Mouse (Mus musculus) retina, postnatal 1 day (tissue): ENCODE data around the gene Fam173a.
"Not testable (repeated sequence)": the region's sequence is repeated elsewhere in the genome, so short reads cannot be mapped to it uniquely, and the experiment has no call there.

Source experiments
- DNase-seq: peaks from one replicate; pipeline ENCODE4 v3.0.0-alpha.2; 2012

Gene Fam173a

DNA sequence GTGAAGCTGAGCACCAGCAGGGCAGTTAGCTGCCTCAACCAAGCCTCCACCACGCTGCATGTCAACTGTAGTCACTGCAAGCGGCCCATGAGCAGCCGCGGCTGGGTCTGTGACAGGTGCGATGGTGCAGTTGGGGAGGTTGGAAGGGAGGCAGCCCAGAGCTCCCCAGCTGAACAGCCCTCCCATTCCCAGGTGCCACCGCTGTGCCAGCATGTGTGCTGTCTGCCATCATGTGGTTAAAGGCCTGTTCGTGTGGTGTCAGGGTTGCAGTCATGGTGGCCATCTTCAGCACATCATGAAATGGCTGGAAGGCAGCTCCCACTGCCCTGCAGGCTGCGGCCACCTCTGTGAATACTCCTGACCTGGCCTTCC lies 35.5 kb upstream of the Fam173a start:
- DNase-seq: no peak

DNA sequence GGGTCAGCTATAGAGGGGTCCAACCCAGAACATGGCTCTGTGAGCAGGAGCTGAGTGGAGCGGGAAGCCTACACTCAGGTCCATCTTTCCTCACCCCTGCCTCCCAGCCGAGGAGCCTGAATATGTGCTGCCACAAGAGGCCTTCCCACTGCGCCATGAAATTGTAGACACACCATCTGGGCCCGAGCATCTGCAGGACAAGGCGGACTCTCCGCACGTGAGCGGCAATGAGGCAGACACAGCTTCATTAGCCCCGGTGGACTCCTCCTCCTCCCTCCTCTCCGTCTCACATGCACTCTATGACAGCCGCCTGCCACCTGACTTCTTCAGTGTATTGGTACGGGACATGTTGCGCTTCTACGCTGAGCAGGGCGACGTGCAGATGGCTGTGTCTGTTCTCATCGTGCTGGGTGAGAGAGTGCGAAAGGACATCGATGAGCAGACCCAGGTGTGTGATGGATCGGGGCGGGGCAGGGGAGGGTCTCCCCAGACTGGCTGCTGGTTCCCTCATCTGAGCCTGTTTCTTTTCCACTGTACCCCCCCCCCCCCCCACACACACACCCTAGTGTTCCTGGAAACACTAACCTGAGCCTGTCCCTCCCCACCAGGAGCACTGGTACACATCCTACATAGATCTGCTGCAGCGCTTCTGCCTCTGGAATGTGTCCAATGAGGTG lies 35.0 kb upstream of the Fam173a start:
- DNase-seq: no peak

DNA sequence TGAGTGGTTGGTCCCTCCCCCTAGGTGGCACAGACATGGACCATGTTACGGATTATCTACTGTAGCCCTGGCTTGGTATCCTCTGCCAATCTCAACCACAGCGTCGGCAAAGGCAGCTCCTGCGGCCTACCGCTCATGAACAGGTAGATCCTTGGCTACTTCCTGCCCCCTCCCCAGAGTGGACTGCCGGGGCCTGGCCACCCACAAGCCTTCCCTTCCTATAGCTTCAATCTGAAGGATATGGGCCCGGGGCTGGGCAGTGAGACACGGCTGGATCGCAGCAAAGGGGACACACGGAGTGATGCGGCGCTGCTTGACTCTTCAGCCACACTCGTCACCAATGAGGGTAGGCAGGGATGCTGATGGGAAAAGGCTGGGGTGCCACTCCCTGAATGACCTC lies 34.3 kb upstream of the Fam173a start:
- DNase-seq: no peak

DNA sequence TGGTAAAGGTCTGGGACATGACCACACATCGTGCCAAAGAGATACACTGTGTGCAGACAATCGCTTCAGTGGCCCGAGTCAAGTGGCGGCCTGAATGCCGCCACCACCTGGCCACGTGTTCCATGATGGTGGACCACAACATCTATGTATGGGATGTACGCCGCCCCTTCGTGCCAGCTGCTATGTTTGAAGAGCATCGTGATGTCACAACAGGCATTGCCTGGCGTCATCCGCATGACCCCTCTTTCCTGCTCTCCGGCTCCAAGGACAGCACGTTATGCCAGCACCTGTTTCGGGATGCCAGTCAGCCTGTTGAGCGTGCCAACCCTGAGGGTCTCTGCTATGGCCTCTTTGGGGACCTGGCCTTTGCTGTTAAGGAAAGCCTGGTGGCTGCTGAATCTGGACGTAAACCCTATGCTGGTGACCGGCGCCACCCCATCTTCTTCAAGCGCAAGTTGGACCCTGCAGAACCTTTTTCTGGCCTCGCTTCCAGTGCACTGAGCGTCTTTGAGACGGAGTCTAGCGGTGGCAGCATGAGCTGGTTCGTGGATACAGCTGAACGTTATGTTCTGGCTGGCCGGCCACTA lies 33.4 kb upstream of the Fam173a start:
- DNase-seq: no peak

DNA sequence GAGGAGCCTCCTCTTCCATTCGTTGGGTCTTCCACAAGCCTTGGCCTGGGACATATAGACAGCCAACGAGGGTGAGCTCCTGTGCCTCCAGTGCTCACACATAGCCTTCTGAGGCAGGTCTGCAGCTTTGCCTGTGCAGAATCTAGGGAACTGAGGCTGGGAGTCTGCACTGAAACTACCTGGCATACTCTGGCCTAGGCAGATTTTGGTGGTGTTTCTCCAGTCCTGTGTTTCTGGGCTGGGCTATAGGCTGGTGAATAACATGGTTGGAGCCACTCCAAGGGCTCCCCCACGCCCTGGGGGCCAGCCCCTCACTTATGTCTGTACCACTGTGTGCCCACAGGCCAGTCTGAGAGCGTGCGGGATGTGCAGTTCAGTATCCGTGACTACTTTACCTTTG lies 32.6 kb upstream of the Fam173a start:
- DNase-seq: no peak

DNA sequence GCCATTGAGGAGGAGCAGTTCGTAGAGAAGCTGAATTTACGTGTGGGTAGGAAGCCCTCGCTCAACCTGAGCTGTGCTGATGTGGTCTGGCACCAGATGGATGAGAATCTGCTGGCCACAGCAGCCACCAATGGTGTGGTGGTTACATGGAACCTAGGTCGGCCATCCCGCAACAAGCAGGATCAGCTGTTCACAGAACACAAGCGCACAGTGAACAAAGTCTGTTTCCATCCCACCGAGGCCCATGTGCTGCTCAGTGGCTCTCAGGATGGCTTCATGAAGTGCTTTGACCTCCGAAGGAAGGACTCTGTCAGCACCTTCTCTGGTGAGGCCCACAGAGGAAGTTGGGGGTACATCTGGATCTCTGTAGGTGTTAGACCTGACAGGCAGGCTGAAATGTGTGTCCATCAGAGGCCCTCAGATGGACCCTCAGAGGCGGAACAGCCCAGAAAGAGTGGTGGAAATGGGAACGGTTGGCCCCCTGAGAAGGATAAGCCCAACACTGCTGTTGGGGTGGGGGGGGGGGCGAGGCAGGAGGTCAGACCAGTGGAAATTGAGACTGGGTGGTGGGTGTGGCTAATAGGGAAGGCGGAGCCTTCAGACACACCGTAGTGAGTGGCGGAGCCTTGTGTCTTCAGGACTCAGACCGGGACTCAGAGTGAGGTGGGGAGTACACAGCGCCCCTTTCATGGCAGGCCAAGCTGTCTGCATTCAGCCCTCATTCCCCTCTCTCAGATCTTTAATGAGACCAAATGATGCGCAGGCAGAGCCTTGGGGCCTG lies 31.9 kb upstream of the Fam173a start:
- no peak for DNase-seq

DNA sequence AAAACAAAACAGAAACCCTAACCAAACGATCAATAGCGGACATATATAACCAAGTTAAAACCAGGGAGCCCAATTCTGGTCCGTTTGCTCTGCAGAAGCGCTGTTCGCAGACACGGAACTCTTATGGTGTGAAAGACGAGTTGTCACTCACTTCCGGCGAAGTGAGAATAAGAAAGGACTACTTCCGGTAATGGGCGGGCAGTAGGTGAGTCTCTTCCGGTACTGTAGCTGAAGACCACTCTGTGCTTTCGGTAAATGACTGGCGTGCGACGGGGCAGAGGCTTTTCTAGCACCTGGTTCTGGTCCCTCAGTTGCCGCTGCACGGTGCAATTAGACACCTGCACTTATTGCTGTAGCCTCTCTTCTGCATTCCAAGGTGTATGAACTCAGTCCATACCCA lies 30.8 kb upstream of the Fam173a start, which contains the start of gene Wdr24:
Wdr24 (plus strand) TSS at position 176 of the 400 bp plus-strand sequence.
- peak; percentile 95 for DNase-seq

DNA sequence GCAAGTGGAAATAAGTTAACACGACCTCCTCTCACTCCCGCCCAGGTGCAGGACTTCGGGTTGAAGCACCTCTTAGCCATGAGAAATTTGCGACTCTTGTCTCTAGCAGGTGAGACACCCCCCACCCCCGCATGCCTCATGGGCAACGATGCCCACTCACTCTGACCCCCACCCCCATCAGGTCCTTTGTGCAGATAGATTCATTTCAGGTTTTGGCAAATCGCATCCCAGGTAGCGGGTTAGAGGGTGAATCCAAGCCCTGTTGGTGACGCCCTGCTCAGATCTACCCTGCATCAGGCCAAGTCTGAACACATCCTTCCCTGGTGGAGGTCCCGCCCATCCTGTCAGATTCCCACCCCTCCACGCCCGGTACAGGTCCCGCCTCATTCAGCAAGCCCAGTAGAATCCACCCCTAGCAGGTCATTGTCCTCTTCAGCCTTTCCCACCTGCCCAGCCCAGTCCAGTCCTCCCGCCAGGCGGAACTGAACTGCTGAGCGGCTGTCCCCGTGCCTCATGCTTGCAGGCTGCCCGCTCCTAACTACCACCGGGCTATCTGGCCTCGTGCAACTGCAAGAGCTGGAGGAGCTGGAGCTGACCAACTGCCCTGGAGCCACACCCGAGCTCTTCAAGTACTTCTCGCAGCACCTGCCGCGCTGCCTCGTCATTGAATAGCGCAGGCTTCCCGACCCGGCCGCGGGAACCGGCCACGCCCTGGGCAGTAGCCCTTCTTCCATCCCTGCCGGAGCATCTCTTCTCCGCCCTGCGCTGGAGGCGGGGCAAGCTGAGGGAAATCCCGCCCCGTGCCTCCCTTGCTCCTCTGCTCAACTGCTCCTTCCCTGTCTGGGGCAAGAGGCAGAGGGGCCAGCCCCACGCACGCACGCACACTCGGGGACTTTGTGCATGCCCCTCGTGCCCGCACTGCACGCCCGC lies 26.4 kb upstream of the Fam173a start:
- DNase-seq: peak; percentile 35

DNA sequence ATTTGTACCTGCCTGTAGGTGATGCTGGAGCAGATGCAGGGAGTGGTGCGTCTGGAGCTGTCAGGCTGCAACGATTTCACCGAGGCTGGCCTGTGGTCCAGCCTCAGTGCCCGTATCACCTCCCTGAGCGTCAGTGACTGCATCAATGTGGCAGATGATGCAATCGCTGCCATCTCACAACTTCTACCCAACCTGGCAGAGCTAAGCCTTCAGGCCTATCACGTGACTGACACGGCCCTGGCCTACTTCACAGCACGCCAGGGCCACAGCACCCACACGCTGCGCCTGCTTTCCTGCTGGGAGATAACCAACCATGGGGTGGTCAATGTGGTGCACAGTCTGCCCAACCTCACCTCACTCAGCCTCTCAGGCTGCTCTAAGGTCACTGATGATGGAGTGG lies 25.0 kb upstream of the Fam173a start:
- no peak for DNase-seq

DNA sequence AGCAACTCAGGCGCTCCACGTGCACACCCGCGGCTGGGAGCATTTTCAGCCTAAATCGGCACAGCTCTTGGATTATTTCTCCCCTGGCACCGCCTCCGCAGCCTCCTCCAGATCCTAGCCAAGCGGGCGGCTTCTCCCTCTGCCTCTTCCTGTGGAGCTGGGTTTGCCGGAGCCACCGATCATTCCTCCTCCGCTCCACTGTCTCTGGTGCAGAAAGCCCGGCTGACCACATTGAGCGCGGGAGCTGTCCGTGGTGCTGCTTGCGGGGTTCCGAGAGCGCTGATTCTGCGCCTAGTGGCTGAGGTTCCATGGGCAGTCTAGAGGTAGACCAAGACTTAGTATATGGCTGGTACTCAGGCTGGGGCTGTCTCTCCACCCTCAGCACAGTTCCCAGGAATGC lies 20.8 kb upstream of the Fam173a start:
- DNase-seq: peak; percentile 87

DNA sequence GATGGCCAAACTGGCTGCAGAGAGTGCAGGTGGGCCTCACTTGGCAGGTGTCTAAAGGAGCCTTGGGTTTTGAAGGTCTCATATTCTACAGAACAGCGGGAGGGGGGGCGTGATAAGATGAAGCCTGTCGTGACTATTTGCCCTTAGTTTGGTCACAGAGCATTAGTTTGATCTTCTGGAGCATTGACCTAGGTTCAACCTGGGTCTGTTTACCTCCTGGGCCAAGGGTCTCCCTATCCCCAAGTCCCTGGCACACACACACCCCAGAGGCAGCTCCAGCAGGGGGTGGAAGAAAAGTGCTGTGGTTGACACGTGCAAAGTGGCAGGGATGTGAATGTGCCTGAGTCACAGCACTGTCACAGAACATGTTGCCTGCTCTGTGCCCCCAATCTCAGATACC lies 18.2 kb upstream of the Fam173a start:
- no peak for DNase-seq

DNA sequence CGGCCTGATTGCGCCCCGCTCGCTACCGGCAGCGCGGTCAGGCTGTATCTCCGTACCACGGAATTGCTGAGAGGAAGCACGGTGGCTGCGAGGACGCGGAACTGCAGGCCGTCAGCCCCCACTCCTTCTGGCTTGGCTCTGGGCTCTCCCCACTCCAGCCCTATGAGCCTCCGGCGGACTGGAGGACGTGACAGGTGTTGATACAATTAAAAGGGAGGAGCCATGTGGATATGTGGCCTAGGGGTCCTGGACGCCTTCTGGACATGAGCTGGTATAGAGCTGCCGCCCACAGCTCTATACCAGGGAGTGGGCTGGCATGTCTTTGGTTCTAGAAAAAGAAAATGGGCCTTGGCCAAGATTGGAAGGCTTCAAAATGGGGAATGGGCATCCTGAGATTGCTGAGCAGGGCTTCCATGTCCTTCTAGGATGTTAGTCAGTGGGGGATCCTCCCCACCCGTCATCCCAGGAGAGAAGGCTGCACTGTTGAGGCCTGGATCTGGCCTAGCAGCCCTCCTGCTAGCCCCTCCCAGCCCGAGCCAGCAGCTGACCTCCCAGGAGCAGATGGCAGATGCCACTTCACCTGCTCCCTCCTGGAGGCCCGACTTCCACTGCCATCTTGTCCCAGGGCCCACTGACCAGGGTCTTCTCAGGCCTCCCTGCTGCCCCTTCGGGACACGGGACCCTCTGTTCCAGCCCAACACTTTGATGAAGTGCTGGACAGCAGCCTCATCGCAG lies 17.1 kb upstream of the Fam173a start:
- DNase-seq: peak; percentile 72

DNA sequence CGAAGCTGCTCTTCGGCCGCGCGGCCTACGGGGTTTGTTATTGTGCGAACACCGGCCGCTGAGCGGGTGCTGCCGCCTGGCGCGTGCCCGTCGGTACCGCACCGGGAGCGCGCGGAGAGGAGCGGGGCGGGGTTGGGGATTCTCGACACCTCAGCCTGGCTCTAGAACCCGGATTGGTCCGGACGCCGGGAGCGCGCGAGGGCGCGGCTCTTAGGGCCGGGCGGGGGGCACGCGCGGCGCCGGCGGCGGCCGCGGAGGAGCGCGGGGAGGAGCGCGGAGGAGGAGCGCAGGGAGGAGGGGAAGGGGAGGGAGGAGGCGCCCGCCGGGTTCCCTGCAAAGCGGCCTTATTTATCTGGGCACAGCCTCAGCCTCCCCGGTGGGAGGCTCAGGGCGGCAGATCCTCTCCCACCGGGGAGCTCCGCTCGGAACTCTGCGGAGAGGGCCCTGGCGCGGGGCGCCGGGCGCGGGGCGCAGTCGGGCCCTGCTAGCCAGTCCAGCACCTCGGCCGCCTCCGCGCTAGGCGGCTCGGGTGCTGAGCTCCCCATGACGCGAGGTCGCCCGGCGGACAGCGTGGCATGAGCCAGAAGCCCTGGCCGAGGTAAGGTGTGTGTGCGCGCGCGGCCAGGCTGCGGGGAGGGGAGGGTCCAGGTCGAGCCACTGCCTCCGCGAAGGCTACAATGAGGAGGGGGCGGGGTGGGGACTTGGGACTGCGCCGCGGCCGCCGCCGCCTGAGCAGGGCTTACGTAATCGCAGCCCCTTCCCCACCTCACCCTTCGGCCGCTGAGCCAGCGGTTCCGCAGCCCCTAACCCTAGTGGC lies 16.3 kb upstream of the Fam173a start, which contains the start of gene Fbxl16:
Fbxl16 (plus strand) TSS at position 297 of the 817 bp plus-strand sequence.
- peak; percentile 95 for DNase-seq

DNA sequence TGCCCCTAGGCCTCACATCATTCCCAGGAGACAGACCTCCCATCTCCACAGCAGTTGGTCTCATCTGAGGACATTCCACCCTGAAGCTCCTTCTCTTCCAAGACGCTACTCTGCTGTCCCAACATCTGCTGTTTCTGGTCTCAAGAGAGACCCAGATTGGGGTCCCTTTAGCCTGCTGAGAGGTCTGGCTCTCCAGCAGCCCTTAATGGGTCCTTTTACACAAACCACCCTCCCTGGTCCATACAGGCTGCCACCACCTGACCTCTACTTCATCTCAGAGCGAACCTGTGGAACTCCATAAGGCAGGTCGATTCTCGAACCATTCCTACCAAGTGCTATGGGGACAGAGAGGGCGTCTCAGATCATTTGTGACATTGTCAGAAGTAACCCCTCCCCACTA lies 15.3 kb upstream of the Fam173a start:
- DNase-seq: no peak

DNA sequence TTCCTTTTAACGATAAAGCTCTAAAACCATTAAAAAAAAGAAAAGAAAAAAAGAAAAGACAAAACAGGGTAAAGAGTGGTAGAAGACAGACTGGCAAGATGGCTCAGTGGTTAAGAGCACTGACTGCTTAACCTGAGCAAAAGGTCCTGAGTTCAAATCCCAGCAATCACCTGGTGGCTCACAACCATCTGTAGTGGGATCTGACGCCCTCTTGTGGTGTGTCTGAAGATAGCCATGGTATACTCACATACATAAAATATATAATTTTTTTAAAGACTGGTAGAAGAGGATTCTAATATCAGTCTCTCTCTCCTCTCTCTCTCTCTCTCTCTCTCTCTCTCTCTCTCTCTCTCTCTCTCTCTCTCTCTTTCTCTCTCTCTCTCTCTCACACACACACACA lies 14.8 kb upstream of the Fam173a start:
- DNase-seq: not testable (repeated sequence)

DNA sequence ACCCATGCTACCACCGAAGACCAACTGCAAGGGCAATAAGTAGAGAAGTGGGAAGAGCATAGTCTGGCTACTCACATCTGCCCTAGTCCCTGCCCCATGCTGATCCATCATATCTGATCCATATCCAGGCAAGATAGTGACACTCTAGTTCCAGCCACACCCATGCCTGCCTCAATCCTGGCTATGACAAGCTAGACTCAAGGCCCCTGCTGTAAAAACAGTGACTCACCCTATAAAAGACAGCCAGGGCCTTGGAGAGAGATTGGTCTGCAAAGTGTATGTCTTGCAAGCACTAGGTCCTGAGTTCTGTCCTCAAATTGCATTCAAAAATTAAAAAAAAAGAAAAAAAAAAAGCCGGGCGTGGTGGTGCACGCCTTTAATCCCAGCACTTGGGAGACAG lies 13.8 kb upstream of the Fam173a start:
- DNase-seq: no peak

DNA sequence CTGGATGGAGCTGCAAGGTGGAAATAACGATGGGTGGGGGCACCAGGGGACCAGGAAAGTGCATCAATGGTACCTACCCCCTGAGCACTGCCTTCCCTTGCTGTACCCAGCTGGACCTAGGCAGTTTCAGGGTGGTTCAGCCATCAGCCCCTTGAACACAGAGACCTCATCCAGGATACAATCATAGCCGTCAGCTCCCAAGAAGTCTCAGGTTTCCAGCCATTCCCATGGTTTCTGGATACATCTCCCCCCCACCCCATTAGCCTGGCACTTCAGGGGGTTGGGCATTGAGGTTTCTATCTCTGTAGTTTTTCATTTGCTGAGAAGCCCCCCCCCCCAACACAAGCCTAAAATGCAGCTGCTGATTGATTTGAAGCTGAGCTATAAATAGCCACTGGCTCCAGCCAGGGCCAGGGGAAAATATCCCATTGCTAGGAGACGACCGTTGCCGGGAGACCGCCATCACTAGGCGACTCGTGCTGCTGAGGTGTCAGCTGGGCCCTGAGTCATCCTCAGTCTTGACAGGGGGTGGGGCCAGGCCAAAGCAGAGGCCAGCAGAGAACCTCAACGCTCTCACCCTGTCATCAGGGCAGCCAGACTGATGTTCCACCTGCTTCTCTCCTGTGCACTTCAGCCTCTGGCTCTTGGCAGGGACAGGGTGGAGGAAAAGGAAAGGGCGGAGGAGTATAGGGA lies 10.3 kb upstream of the Fam173a start:
- DNase-seq: peak; percentile 96

DNA sequence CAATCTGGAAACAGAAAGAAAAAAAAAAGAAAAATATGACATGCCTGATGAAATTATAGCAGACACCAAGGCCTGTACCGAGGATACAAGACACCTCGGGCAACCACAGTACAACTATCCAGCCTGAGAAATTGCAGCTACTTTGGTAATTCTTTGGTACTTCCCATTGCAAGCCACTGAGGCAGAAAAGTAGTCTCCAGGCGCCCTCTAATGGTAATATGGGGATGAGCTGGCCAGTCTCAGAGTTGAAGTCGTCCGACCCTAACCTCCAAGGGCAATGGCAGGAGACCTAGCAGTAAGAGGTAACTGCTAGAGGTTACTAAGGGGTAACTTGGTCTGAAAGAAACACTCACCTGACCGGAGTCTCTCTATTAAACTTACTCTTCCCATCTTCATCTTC lies 8.3 kb upstream of the Fam173a start:
- peak; percentile 91 for DNase-seq

DNA sequence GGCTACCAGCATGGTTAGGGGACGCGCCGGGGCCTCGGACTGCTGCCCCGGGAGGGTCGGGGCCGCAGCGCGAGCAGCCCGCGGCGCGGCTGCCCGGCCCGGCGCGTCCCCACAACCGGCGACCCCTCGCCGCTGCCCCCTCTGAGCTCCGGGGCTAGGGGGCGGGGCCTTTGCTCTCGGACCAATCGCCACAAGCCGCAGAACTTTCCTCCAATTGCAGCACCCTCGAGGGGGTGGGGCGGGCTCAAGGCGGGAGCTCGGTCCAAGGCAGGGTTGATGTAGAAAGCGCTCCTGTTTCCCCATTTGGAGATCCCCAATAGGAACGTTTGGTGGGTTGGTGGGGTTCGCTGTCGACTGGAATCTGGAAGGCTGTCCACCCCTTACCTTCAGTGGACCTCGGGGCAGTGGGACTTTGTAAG lies 4.3 kb upstream of the Fam173a start, which contains the start of gene Metrn:
Metrn (minus strand) TSS at position 186 of the 419 bp plus-strand sequence.
- peak; percentile 95 for DNase-seq

DNA sequence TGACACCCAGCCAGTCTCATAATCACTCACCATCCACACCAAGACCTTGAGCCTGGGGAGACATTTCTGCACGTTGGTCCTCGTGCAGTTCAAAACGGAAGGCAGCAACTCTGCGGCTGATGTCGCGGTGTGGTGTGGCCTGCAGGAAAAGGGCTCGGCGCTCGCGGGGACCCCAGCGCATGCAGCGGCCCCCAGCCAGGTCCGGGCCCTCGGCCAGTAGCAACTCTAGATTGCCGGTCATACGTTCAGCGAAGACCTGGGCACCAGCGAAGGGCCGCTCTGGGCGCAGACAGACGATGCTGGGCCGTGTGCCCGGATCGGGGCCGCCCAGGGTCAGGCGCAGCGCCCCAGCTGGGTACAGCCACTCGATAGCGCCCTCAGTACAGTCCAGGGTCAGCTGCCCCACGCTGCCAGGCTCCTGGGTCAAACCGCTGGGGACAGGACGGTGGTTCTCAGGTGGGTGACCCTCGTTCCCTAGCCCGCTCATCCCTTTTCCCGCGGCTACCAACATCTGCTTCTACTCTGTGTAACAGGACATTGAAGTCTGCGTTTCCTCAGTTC lies 3.6 kb upstream of the Fam173a start:
- no peak for DNase-seq
